Mouse (Mus musculus): Measurements from ENCODE around the gene Sema5b. TPM values are rescaled to one million over a fixed set of nuclear protein-coding genes. Genes with fewer than 3 reads are reported as not detected.

The Sema5b gene
- polyA plus RNA-seq, 1 experiment from 2014 or later = 18.1 TPM

DNA sequence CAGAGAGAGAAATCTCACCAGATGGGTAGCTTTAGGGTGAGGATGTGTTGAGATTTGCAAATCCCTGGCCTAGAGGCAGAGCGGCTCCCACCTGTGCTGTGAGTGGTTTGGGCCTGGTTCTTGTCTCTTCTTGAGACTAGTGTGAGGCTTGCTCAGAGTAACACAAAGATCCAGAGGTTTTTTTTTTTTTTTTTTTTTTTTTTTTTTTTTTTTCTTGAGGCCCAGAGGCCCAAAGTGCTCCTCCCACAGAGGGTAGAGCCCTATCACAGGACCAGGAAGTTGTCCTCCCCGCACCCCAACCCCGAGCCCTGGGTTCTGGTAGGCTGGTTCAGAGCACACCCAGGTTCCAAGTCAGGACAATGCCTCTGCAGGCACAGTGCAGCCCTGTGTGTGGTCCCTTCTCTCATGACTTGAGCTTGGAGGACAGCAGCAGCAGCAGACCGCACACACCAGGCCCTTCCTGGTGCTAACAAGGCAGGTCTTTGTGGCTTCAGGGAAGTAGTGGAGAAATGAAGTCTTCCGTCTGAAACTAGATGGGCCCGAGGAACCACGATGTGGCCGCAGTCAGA is 44.3 kb downstream of the Sema5b start:
- no peaks in the 10 kb centered on the region for H3K36me3 ChIP-seq (ENCODE audit: control insufficient read depth, insufficient read depth, low read length)
- peaks cover 41% of the 10 kb centered on the region for H3K4me1 ChIP-seq (ENCODE audit: control insufficient read depth, insufficient read depth, low read length)
- 52% methylated on average over 8 of the region's 8 CpGs for WGBS
- no peak overlapping the region for H3K4me2 ChIP-seq (ENCODE audit: low read depth, low read length)
- H3K27ac ChIP-seq (ENCODE audit: low read depth, low read length) = no peak overlapping the region
- H3K9ac ChIP-seq (replicated peaks; ENCODE audit: low read depth, low read length) = no peak overlapping the region
- no peaks in the 10 kb centered on the region for H3K9me3 ChIP-seq (ENCODE audit: control insufficient read depth, low read length)
- ATAC-seq (ENCODE audit: low read depth) = no peak
- H3K27me3 ChIP-seq (ENCODE audit: control insufficient read depth, insufficient read depth, low read length) = no peaks in the 10 kb centered on the region
- no peak overlapping the region for H3K4me3 ChIP-seq (ENCODE audit: low read depth, low read length)

GRCm38 (mm10) chr16:35587046-35587779 is 46.3 kb downstream of the Sema5b start:
- peak overlapping the region; percentile 66 for H3K27ac ChIP-seq (ENCODE audit: low read depth, low read length)
- no peak overlapping the region for H3K4me3 ChIP-seq (ENCODE audit: low read depth, low read length)
- H3K4me2 ChIP-seq (ENCODE audit: low read depth, low read length) = peak overlapping the region; percentile 30; the same call in 1 of the 2 replicates
- H3K27me3 ChIP-seq (ENCODE audit: control insufficient read depth, insufficient read depth, low read length) = no peaks in the 10 kb centered on the region
- WGBS = 44% methylated on average over 8 of the region's 8 CpGs
- no peaks in the 10 kb centered on the region for H3K36me3 ChIP-seq (ENCODE audit: control insufficient read depth, insufficient read depth, low read length)
- ATAC-seq (ENCODE audit: low read depth) = 0 out of 2 replicates have a peak, but pooled peaks have one; percentile 8
- H3K9me3 ChIP-seq (ENCODE audit: control insufficient read depth, low read length) = no peaks in the 10 kb centered on the region
- H3K9ac ChIP-seq (replicated peaks; ENCODE audit: low read depth, low read length) = 0 out of 2 replicates have a peak overlapping the region, but pooled peaks have one; percentile 28
- peaks cover 41% of the 10 kb centered on the region for H3K4me1 ChIP-seq (ENCODE audit: control insufficient read depth, insufficient read depth, low read length)

DNA sequence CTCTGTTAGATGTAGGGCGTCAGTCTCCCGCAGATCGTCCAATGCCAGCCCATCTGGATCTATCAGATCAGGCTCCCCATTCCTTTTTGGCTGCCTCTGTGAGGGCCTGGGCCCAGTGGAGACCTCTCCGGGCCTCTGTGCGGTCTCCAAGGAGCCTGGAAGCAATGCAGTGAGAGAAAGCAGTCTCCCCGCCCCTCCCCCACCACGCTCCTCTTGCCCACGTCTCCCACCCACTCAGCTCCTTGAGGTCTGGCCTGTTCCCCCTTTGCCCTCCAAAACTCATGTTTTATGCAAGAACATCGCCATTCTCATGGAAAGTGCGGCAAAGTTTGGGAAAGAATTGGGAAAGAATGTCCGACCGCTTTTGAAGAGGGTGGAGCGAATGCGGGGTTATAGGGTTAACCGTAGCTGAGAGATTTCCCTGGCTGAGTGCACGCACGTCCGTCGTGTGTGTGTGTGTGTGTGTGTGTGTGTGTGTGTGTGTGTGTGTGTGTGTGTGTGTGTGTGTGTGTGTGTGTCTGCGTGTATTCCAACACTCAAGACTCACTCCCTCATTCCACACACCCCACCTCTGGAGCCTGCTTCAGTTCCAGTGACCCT is 47.0 kb downstream of the Sema5b start:
- Histone ChIP-seq H3K27ac (ENCODE audit: low read depth, low read length) (peak overlapping the region; percentile 66), H3K27me3 (ENCODE audit: control insufficient read depth, insufficient read depth, low read length) (no peaks in the 10 kb centered on the region), H3K9ac (replicated peaks; ENCODE audit: low read depth, low read length) (0 out of 2 replicates have a peak overlapping the region, but pooled peaks have one; percentile 28), H3K36me3 (ENCODE audit: control insufficient read depth, insufficient read depth, low read length) (no peaks in the 10 kb centered on the region), H3K4me1 (ENCODE audit: control insufficient read depth, insufficient read depth, low read length) (peaks cover 45% of the 10 kb centered on the region), H3K9me3 (ENCODE audit: control insufficient read depth, low read length) (no peaks in the 10 kb centered on the region), H3K4me2 (ENCODE audit: low read depth, low read length) (peak overlapping the region; percentile 30; the same call in 1 of the 2 replicates), H3K4me3 (ENCODE audit: low read depth, low read length) (no peak overlapping the region)
- WGBS = 2% methylated on average over 20 of the region's 20 CpGs
- peak; percentile 42 for ATAC-seq (ENCODE audit: low read depth)

GRCm38 (mm10) chr16:35588731-35589151 is 47.8 kb downstream of the Sema5b start:
- Histone ChIP-seq H3K36me3 (ENCODE audit: control insufficient read depth, insufficient read depth, low read length) (no peaks in the 10 kb centered on the region), H3K27ac (ENCODE audit: low read depth, low read length) (no peak overlapping the region), H3K4me3 (ENCODE audit: low read depth, low read length) (no peak overlapping the region), H3K4me2 (ENCODE audit: low read depth, low read length) (peak overlapping the region; percentile 19; the same call in 1 of the 2 replicates), H3K9ac (replicated peaks; ENCODE audit: low read depth, low read length) (no peak overlapping the region), H3K9me3 (ENCODE audit: control insufficient read depth, low read length) (no peaks in the 10 kb centered on the region), H3K4me1 (ENCODE audit: control insufficient read depth, insufficient read depth, low read length) (peaks cover 45% of the 10 kb centered on the region), H3K27me3 (ENCODE audit: control insufficient read depth, insufficient read depth, low read length) (no peaks in the 10 kb centered on the region)
- ATAC-seq (ENCODE audit: low read depth) = 0 out of 2 replicates have a peak, but pooled peaks have one; percentile 13
- 6% methylated on average over 18 of the region's 18 CpGs for WGBS

DNA sequence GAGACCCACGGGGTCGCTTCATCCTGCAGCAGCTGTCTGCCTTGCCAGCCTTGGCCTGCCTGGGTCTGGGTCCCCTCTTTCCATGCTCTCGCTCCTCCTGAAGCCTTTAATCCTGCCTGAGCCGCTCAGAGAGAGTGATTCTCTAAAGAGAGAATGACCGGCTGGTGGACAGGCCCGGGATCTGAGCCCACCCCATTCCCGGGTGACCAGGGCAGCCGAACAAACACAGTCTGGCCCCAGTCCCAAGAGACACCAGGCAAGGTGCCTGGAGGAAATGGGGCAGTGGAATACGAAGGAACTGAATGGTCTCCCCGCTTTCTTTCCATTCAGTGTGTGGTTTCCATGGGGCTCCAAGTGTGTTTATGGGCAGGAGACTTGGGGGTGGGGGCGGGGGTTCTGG is 50.8 kb downstream of the Sema5b start:
- H3K27me3 ChIP-seq (ENCODE audit: control insufficient read depth, insufficient read depth, low read length) = no peaks in the 10 kb centered on the region
- no peak overlapping the region for H3K9ac ChIP-seq (replicated peaks; ENCODE audit: low read depth, low read length)
- no peak overlapping the region for H3K4me3 ChIP-seq (ENCODE audit: low read depth, low read length)
- no peaks in the 10 kb centered on the region for H3K36me3 ChIP-seq (ENCODE audit: control insufficient read depth, insufficient read depth, low read length)
- WGBS = 14% methylated on average over 11 of the region's 11 CpGs
- ATAC-seq (ENCODE audit: low read depth) = peak; percentile 41; the same call in 1 of the 2 replicates
- H3K4me2 ChIP-seq (ENCODE audit: low read depth, low read length) = no peak overlapping the region
- no peak overlapping the region for H3K27ac ChIP-seq (ENCODE audit: low read depth, low read length)
- H3K9me3 ChIP-seq (ENCODE audit: control insufficient read depth, low read length) = no peaks in the 10 kb centered on the region
- H3K4me1 ChIP-seq (ENCODE audit: control insufficient read depth, insufficient read depth, low read length) = peaks cover 48% of the 10 kb centered on the region

DNA sequence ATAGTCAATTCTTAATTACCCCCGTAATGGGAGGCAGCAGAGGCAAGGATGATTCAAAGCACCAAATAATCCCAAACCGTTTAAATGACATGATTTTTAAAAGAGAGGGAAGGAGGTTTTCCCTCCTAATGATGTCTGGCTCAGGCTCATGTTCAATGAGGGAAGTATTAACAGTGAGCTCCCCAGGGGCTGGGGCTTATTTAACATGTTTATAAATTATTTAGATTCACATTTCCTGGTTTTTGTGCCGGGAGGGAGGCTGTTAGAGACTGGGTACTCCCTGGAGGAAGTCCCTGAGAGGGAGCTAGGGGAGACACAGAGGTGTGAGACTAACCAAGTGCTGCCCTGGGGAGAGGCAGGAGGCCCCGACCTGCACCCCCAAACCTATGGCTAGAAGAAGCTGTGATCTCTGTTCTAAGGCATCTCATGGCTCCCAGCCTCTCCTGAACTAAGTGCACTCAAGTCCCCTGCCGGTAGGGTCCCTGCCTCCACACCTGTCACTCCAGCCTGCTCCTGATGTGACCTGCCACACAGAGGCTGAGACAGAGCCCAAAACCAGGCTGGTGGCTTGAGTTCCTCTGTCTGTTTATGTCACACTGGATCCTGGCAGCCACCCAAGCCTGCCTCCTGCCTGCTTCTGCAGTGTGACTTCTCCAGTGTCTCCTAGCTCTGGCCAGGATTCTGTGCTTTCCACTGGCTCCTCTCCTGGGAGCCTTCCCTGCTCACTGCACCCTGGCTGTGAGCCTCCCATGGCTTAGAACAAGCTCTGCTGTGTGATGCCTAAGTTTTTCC is 51.5 kb downstream of the Sema5b start:
- Histone ChIP-seq H3K27ac (ENCODE audit: low read depth, low read length) (peak overlapping the region; percentile 36), H3K27me3 (ENCODE audit: control insufficient read depth, insufficient read depth, low read length) (no peaks in the 10 kb centered on the region), H3K4me1 (ENCODE audit: control insufficient read depth, insufficient read depth, low read length) (peaks cover 49% of the 10 kb centered on the region), H3K4me3 (ENCODE audit: low read depth, low read length) (no peak overlapping the region), H3K9ac (replicated peaks; ENCODE audit: low read depth, low read length) (no peak overlapping the region), H3K9me3 (ENCODE audit: control insufficient read depth, low read length) (no peaks in the 10 kb centered on the region), H3K4me2 (ENCODE audit: low read depth, low read length) (no peak overlapping the region), H3K36me3 (ENCODE audit: control insufficient read depth, insufficient read depth, low read length) (no peaks in the 10 kb centered on the region)
- WGBS = 20% methylated on average over 5 of the region's 5 CpGs
- peak; percentile 49; the same call in 1 of the 2 replicates for ATAC-seq (ENCODE audit: low read depth)

- Histone ChIP-seq H3K9ac (replicated peaks; ENCODE audit: low read depth, low read length) (no peak overlapping the region), H3K27me3 (ENCODE audit: control insufficient read depth, insufficient read depth, low read length) (no peaks in the 10 kb centered on the region), H3K9me3 (ENCODE audit: control insufficient read depth, low read length) (no peaks in the 10 kb centered on the region), H3K4me3 (ENCODE audit: low read depth, low read length) (no peak overlapping the region), H3K4me2 (ENCODE audit: low read depth, low read length) (no peak overlapping the region), H3K36me3 (ENCODE audit: control insufficient read depth, insufficient read depth, low read length) (no peaks in the 10 kb centered on the region), H3K27ac (ENCODE audit: low read depth, low read length) (no peak overlapping the region), H3K4me1 (ENCODE audit: control insufficient read depth, insufficient read depth, low read length) (peaks cover 46% of the 10 kb centered on the region)
- WGBS = 96% methylated on average over 5 of the region's 5 CpGs
- ATAC-seq (ENCODE audit: low read depth) = no peak
Observed at GRCm38 (mm10) chr16:35593474-35593873, 52.5 kb downstream of the Sema5b start.

DNA sequence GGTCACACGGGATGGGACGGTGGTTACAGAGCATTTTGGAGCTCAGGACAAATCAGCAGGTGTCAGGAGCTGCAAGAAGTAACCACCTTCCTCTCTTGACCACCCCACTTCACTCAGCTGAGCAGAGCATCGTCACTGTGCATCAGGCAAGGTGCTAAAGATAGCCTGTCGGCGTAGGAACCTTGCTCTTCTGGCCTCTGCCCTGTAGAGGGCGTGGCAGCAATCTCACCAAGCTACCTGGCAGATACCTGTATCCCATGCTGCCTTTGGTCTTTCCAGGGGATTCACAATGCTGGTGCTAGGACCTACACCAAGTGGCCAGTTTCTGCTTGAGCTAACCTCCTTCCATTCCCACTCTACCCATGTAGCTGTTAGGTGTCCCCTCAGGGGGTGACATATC is 55.3 kb downstream of the Sema5b start:
- Histone ChIP-seq H3K4me2 (ENCODE audit: low read depth, low read length) (no peak overlapping the region), H3K9ac (replicated peaks; ENCODE audit: low read depth, low read length) (no peak overlapping the region), H3K4me3 (ENCODE audit: low read depth, low read length) (no peak overlapping the region), H3K27me3 (ENCODE audit: control insufficient read depth, insufficient read depth, low read length) (no peaks in the 10 kb centered on the region), H3K4me1 (ENCODE audit: control insufficient read depth, insufficient read depth, low read length) (peaks cover 35% of the 10 kb centered on the region), H3K9me3 (ENCODE audit: control insufficient read depth, low read length) (no peaks in the 10 kb centered on the region), H3K36me3 (ENCODE audit: control insufficient read depth, insufficient read depth, low read length) (no peaks in the 10 kb centered on the region), H3K27ac (ENCODE audit: low read depth, low read length) (no peak overlapping the region)
- ATAC-seq (ENCODE audit: low read depth) = no peak
- WGBS = 61% methylated on average over 6 of the region's 6 CpGs
